Mouse (Mus musculus) heart, embryonic 12.5 days (tissue): ENCODE measurements around the gene Apoh. TPM values are rescaled to one million over a fixed set of nuclear protein-coding genes. Genes with fewer than 3 reads are reported as not detected.

ENCODE experiments used
- ATAC-seq: fragments of 200-750 bp; cut with Nextera tagmentation; 2 replicates; pipeline ENCODE4 v1.8.0; 2017; ENCODE audit warnings: moderate TSS enrichment, moderate library complexity; ENCODE audit not compliant: insufficient number of reproducible peaks, low FRiP score
- H3K27ac ChIP-seq: fragments of 300-500 bp; sonication (generic); 2 replicates; pipeline ENCODE4 v1.5.1; 2016; ENCODE audit warnings: mild to moderate bottlenecking, moderate library complexity; ENCODE audit not compliant: poor library complexity, severe bottlenecking
- H3K27me3 ChIP-seq: fragments of 300-500 bp; sonication (generic); replicated peaks from 2 replicates; pipeline ENCODE4 v1.6.1; 2016; ENCODE audit warnings: mild to moderate bottlenecking, moderate library complexity
- H3K36me3 ChIP-seq: fragments of 300-500 bp; sonication (generic); 2 replicates; pipeline ENCODE4 v1.6.1; 2016; ENCODE audit warnings: mild to moderate bottlenecking, moderate library complexity
- H3K4me1 ChIP-seq: fragments of 300-500 bp; sonication (generic); replicated peaks from 2 replicates; pipeline ENCODE4 v1.6.1; 2016; ENCODE audit warnings: mild to moderate bottlenecking
- H3K4me2 ChIP-seq: fragments of 300-500 bp; sonication (generic); 2 replicates; pipeline ENCODE4 v1.6.1; 2016; ENCODE audit warnings: mild to moderate bottlenecking, moderate library complexity
- H3K4me3 ChIP-seq: fragments of 300-500 bp; sonication (generic); 2 replicates; pipeline ENCODE4 v1.5.1; 2016; ENCODE audit warnings: mild to moderate bottlenecking
- H3K9ac ChIP-seq: fragments of 300-500 bp; sonication (generic); 2 replicates; pipeline ENCODE4 v1.6.1; 2016; ENCODE audit warnings: mild to moderate bottlenecking, moderate library complexity
- H3K9me3 ChIP-seq: fragments of 300-500 bp; sonication (generic); replicated peaks from 2 replicates; pipeline ENCODE4 v1.6.1; 2016; ENCODE audit warnings: mild to moderate bottlenecking, moderate library complexity
- WGBS: fragments of 180-500 bp; shearing (Covaris S2); methylation state at CpG from one replicate; pipeline ENCODE4 v1.1.7; 2016; 5-methylcytosine and 5-hydroxymethylcytosine counted together
- polyA plus RNA-seq: library from polyadenylated mRNA; unstranded; fragments of >200 nt; fragmentation: Nextera tagmentation; extraction: Ambion mirVana; gene quantifications from 2 replicates; pipeline ENCODE4 v1.2.1, GENCODE M21; 2016

Gene Apoh
- polyA plus RNA-seq, 1 experiment from 2014 or later, result 0.24 TPM

DNA sequence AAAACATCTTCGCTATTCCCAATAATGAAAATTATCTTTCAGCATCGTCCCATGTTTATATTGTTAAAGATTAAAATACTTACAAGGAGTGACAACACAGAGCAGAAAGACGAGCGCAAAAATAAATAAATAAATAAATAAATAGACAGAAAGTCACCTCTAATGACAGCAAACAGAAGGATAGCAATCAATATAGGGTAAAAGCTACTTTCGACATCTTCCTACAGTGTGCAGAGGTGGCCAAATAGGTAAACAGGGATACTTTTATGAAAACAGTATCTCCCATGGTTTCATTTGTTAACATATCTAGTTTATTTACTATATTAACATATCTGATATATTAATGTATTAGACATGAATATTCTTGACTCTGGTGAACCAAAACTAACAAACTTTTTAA is 34.9 kb upstream of the Apoh start:
- 93% methylated on average over 5 of the region's 5 CpGs for WGBS
- H3K9ac ChIP-seq, result no peak overlapping the region
- H3K9me3 ChIP-seq, result no peaks in the 10 kb centered on the region
- peaks cover 26% of the 10 kb centered on the region for H3K4me1 ChIP-seq
- H3K27me3 ChIP-seq, result no peaks in the 10 kb centered on the region
- no peak overlapping the region for H3K4me3 ChIP-seq
- H3K36me3 ChIP-seq, result no peaks in the 10 kb centered on the region
- H3K27ac ChIP-seq, result no peak overlapping the region
- no peak for ATAC-seq
- no peak overlapping the region for H3K4me2 ChIP-seq

DNA sequence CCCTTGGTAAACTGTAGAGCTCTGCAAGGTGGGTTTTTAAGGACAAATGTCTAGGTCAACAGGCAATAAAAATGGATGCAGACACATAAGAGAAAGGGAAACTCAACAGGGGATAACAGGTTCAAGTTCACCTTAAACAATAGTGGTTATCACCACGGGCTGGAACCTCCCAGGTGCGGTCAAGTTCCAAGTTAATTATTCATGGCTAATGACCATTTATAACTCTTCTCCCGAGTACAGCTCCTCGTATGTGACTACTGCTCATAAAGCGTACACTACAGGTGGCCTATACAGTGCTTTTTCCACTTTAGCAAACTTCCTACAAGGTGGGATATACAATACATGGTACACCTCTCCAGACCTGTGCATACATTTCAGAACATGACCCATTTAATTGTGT is 33.4 kb upstream of the Apoh start:
- WGBS, result 90% methylated on average over 5 of the region's 5 CpGs
- ATAC-seq, result no peak

DNA sequence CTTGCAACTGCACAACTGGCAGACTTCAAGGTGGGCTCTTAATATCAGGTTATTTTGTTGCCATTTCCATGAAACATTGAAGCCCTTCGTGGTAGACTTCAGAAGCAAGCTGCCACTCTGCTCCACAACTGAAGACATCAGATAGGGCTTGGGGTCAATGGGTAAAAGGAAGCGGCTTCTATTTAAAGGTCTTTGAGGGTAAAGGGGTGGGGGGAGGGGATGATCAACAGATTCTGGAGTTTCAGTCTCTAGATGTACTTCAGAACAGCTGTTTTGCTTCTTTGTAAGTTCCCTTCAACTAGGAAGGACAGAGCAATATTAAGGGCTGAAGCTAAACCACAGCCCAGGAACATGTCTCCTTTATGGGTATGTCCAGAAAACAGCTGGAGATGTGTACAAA is 31.2 kb upstream of the Apoh start:
- Histone ChIP-seq H3K9ac (no peak overlapping the region), H3K27ac (no peak overlapping the region), H3K27me3 (no peaks in the 10 kb centered on the region), H3K4me3 (no peak overlapping the region), H3K4me1 (peaks cover 40% of the 10 kb centered on the region), H3K4me2 (no peak overlapping the region), H3K9me3 (no peaks in the 10 kb centered on the region), H3K36me3 (no peaks in the 10 kb centered on the region)
- WGBS, result 51% methylated on average over 2 of the region's 2 CpGs
- no peak for ATAC-seq

More for the DNA sequence above, 33.4 kb upstream of the Apoh start:
- Histone ChIP-seq H3K4me1 (peaks cover 40% of the 10 kb centered on the region), H3K36me3 (no peaks in the 10 kb centered on the region), H3K9me3 (no peaks in the 10 kb centered on the region), H3K4me3 (no peak overlapping the region), H3K27me3 (no peaks in the 10 kb centered on the region), H3K27ac (no peak overlapping the region), H3K4me2 (no peak overlapping the region), H3K9ac (no peak overlapping the region)

DNA sequence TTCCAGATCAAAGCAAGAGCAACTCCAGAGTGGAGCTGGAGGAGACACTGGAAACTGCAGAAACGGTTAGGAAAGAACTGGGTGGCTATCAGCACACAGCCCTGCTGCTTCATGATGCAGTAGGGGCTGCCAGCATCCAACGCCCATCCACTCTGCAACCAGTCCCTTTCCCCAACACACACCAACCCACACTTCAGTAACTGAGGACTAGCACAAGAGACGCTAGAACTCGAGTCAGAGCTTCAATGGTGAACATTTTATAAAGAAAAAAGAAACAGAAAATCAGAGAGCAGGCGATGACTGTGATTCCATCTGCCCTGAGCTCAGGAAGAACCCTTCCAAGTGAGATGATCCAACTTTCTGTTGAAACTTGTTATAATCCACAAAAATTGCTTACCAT is 30.6 kb upstream of the Apoh start:
- Histone ChIP-seq H3K4me3 (no peak overlapping the region), H3K9ac (no peak overlapping the region; the same call in 1 of the 2 replicates), H3K27me3 (no peaks in the 10 kb centered on the region), H3K36me3 (no peaks in the 10 kb centered on the region), H3K9me3 (no peaks in the 10 kb centered on the region), H3K27ac (no peak overlapping the region), H3K4me2 (no peak overlapping the region), H3K4me1 (peaks cover 34% of the 10 kb centered on the region)
- 67% methylated on average over 5 of the region's 5 CpGs for WGBS
- no peak for ATAC-seq

DNA sequence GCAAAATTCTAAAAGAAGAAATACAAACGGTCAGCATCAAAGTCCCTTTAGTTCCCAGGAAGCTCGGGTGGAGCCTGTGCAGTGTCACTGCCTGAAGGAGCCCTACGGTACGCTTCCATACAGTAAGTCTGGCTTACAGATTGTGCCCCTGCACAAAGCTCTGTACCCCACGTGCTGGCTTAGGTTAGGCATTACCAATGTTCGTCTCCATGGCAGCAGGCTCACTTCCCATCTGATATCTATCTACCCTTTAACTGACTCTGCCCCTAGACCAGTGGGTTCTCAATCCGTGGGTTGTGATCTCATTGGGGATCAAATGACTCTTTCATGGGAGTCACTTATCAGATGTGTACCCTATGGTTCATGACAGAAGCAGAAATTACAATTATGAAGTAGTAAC is 27.4 kb upstream of the Apoh start:
- 85% methylated on average over 7 of the region's 7 CpGs for WGBS
- no peak for ATAC-seq
- H3K4me1 ChIP-seq, result peaks cover 33% of the 10 kb centered on the region

DNA sequence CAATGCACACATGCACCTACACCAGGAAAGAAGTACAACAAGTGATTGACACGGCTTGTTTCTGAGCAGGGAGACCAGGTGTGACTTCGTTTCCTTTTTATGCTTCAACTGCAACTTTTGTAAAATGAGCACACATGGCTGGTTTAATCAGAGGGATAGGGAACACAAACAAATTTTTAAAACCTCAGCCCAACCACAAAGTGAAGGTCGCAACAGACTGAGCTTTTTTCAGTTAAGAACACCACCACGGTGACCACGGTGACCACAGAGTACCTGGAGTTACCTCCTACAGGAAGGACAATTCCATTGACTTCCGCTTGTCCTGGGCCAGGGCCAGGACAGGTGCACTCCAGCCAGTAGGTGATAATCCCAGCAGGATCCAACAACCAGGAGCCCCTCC is 25.3 kb upstream of the Apoh start:
- Histone ChIP-seq H3K4me1 (peaks cover 29% of the 10 kb centered on the region), H3K4me3 (no peak overlapping the region), H3K36me3 (no peaks in the 10 kb centered on the region), H3K27me3 (no peaks in the 10 kb centered on the region), H3K4me2 (no peak overlapping the region), H3K9me3 (no peaks in the 10 kb centered on the region), H3K9ac (no peak overlapping the region), H3K27ac (no peak overlapping the region)
- WGBS, result 80% methylated on average over 6 of the region's 6 CpGs
- no peak for ATAC-seq

More for the DNA sequence above, 27.4 kb upstream of the Apoh start:
- Histone ChIP-seq H3K4me2 (no peak overlapping the region), H3K9me3 (no peaks in the 10 kb centered on the region), H3K4me3 (no peak overlapping the region), H3K36me3 (no peaks in the 10 kb centered on the region), H3K27ac (no peak overlapping the region), H3K9ac (no peak overlapping the region), H3K27me3 (no peaks in the 10 kb centered on the region)

DNA sequence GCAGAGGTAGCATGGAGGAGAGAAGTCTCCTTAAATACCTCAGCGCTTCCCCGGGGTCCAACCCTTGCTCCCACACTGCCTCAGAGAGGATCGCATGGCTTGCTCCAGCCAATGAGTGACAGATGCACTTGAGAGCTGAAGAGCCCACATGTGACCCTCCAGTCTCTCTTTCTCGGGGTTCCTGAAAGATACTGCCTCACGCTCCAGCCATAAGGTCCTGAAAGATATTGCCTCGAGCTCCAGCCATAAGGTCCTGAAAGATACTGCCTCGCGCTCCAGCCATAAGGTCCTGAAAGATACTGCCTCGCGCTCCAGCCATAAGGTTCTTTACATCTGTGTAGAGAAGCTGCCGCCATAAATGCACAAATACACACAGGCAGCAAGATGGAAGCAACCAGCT is 24.0 kb upstream of the Apoh start:
- no peak overlapping the region for H3K9ac ChIP-seq
- peaks cover 25% of the 10 kb centered on the region for H3K4me1 ChIP-seq
- H3K27ac ChIP-seq, result no peak overlapping the region
- H3K4me3 ChIP-seq, result no peak overlapping the region
- H3K27me3 ChIP-seq, result no peaks in the 10 kb centered on the region
- ATAC-seq, result peak; percentile 78
- WGBS, result 65% methylated on average over 11 of the region's 11 CpGs
- H3K9me3 ChIP-seq, result no peaks in the 10 kb centered on the region
- no peaks in the 10 kb centered on the region for H3K36me3 ChIP-seq
- peak overlapping the region; percentile 22; the same call in 1 of the 2 replicates for H3K4me2 ChIP-seq

DNA sequence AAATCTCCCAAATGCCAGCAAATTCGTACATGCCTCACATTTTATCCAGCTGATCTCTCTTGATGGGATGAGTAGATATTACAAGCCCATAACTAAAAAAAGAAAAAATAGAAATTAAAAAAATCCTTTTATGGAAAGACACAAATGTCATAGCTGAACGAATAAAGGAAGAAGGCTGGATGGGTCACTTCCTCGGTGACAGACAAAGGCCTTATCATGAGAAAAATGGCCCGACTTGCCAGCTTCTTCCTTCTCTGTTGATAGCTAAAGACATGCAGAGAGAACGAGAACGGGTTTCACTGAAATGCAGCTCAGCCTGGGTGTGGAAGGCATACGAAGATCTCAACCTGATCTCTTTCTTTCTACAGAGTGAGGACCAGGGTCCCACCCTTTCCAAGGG is 22.6 kb upstream of the Apoh start:
- no peak for ATAC-seq
- Histone ChIP-seq H3K27ac (no peak overlapping the region), H3K27me3 (no peaks in the 10 kb centered on the region), H3K4me2 (no peak overlapping the region), H3K9ac (no peak overlapping the region), H3K4me1 (peaks cover 19% of the 10 kb centered on the region), H3K4me3 (no peak overlapping the region), H3K36me3 (no peaks in the 10 kb centered on the region), H3K9me3 (no peaks in the 10 kb centered on the region)
- WGBS, result 63% methylated on average over 7 of the region's 7 CpGs

DNA sequence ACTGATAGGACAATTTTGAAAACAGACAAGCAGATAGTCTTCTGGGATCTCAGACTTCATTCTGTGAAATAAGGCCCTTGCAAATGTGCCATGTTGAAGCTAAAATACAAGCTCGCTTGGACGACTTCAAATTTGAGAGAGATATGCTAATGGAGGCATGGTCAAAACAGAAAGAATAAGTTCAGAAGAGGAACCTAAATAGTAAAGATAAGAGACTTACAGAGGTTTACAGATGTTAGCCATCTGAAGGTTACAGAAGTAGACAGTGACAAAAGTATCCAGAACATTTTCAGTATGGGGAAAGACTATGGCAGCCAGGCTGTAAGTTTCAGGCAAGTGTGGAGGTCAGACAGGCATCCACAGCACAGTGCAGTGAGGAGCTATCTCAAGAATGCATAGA is 21.0 kb upstream of the Apoh start:
- H3K36me3 ChIP-seq, result no peaks in the 10 kb centered on the region
- H3K4me1 ChIP-seq, result peaks cover 19% of the 10 kb centered on the region
- no peak overlapping the region for H3K4me2 ChIP-seq
- H3K9ac ChIP-seq, result no peak overlapping the region
- H3K27me3 ChIP-seq, result no peaks in the 10 kb centered on the region
- WGBS, result 75% methylated on average over 2 of the region's 2 CpGs
- H3K4me3 ChIP-seq, result no peak overlapping the region
- H3K27ac ChIP-seq, result no peak overlapping the region
- H3K9me3 ChIP-seq, result no peaks in the 10 kb centered on the region
- no peak for ATAC-seq

DNA sequence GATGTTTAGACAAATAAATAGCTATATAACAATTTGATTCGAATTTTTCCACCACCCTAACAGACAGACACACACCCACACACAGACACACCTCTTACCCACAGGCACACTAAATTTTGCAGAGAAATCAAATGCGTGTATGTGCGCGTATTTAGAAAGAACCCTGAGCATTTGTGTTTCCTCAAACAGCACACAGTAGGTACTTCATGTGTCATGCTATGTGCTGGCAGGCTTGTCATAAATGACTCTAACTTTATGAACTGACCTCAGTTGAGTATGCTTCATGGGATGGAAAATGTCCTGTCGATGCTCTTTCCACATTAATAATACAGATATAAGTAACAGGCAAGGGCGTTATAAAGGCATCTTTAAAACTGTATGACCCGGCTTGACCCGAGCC is 17.2 kb upstream of the Apoh start:
- H3K9me3 ChIP-seq, result no peaks in the 10 kb centered on the region
- WGBS, result 86% methylated on average over 8 of the region's 8 CpGs
- no peak overlapping the region for H3K27ac ChIP-seq
- H3K4me1 ChIP-seq, result peaks cover 26% of the 10 kb centered on the region
- no peak for ATAC-seq
- H3K27me3 ChIP-seq, result no peaks in the 10 kb centered on the region
- no peaks in the 10 kb centered on the region for H3K36me3 ChIP-seq
- H3K4me2 ChIP-seq, result no peak overlapping the region
- no peak overlapping the region for H3K9ac ChIP-seq
- no peak overlapping the region for H3K4me3 ChIP-seq

DNA sequence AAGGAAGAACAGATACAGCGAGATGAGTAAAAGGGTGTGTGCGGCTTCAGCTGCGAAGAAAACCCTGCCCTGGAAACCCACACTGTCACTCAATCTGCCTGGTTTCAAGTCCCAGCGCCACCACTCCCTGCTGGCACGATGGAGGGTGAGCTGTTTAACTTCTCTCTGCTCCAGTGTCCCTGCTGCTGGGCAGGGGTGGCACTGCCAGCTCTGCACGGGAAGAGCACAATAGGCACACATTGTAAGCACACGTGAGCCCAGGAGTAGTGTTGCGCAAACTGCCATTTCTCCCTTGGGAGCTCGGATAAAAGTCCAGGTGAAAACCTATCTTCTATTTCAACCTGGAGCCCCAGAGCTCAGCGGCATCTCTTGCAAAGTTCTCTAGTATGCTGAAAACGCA is 12.3 kb upstream of the Apoh start:
- 82% methylated on average over 11 of the region's 11 CpGs for WGBS
- peaks cover 46% of the 10 kb centered on the region for H3K4me1 ChIP-seq
- H3K36me3 ChIP-seq, result no peaks in the 10 kb centered on the region
- ATAC-seq, result no peak
- no peak overlapping the region for H3K4me3 ChIP-seq
- H3K9me3 ChIP-seq, result no peaks in the 10 kb centered on the region
- H3K27ac ChIP-seq, result no peak overlapping the region
- H3K9ac ChIP-seq, result no peak overlapping the region
- no peak overlapping the region for H3K4me2 ChIP-seq
- no peaks in the 10 kb centered on the region for H3K27me3 ChIP-seq

DNA sequence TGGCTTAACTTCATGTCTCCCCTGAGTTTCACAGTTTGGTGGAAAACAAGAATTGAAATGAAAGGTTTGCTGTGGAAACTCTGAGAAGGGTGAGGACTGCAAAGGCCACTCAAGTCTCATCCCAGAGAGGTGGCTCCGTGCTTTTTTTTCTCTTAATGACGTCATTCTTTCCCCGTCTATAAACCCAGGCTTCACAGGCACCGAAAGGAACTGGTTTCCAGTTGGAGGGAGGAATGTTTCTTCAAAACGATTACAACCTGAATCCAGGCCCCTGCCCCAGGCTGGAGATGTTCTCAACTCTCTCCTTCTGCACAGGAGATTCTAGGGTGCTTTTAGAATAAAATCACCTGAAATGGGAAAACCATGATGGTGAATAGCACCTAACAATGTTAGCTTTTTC is 10.1 kb upstream of the Apoh start:
- no peaks in the 10 kb centered on the region for H3K36me3 ChIP-seq
- no peak overlapping the region for H3K9ac ChIP-seq
- peaks cover 59% of the 10 kb centered on the region for H3K4me1 ChIP-seq
- no peak for ATAC-seq
- WGBS, result 43% methylated on average over 5 of the region's 5 CpGs
- H3K27ac ChIP-seq, result no peak overlapping the region
- H3K4me2 ChIP-seq, result no peak overlapping the region
- no peak overlapping the region for H3K4me3 ChIP-seq
- no peaks in the 10 kb centered on the region for H3K27me3 ChIP-seq
- no peaks in the 10 kb centered on the region for H3K9me3 ChIP-seq
